Mouse (Mus musculus) hindbrain, postnatal 0 days (tissue): ENCODE measurements at regions not wholly inside any gene's neighbourhood (a gene's known extent, or its start where the extent isn't known, plus 50 kb on each side); places are given as distances from the start of the nearest gene placed in this dataset.
"Not testable (repeated sequence)": the region's sequence is repeated elsewhere in the genome, so short reads cannot be mapped to it uniquely, and the experiment has no call there.

Experiments used
- ATAC-seq: fragments of 200-750 bp; cut with Nextera tagmentation; 2 replicates; pipeline ENCODE4 v1.8.0; 2017; ENCODE audit warnings: mild to moderate bottlenecking, moderate TSS enrichment, moderate library complexity
- DNase-seq: peaks from one replicate; pipeline ENCODE4 v3.0.0-alpha.2; 2015; ENCODE audit warnings: low spot score
- H3K27ac ChIP-seq: fragments of 300-500 bp; sonication (generic); 2 replicates; pipeline ENCODE4 v1.5.1; 2014; ENCODE audit warnings: mild to moderate bottlenecking
- H3K27me3 ChIP-seq: fragments of 300-500 bp; sonication (generic); 2 replicates; pipeline ENCODE4 v1.6.1; 2014; ENCODE audit warnings: low read length, mixed read lengths; ENCODE audit not compliant: insufficient read depth
- H3K36me3 ChIP-seq: fragments of 300-500 bp; sonication (generic); 2 replicates; pipeline ENCODE4 v1.6.1; 2014; ENCODE audit warnings: low read length, mixed read lengths; ENCODE audit not compliant: insufficient read depth
- H3K4me1 ChIP-seq: fragments of 300-500 bp; sonication (generic); 2 replicates; pipeline ENCODE4 v1.6.1; 2014; ENCODE audit warnings: antibody characterized with exemption, low read length, mixed read lengths; ENCODE audit not compliant: insufficient read depth
- H3K4me2 ChIP-seq: fragments of 300-500 bp; sonication (generic); 2 replicates; pipeline ENCODE4 v1.6.1; 2014; ENCODE audit warnings: low read depth, mild to moderate bottlenecking, low read length, moderate library complexity, mixed read lengths
- H3K4me3 ChIP-seq: fragments of 300-500 bp; sonication (generic); 2 replicates; pipeline ENCODE4 v1.5.1; 2014; ENCODE audit warnings: low read length
- H3K9ac ChIP-seq: fragments of 300-500 bp; sonication (generic); replicated peaks from 2 replicates; pipeline ENCODE4 v1.6.1; 2014; ENCODE audit warnings: mild to moderate bottlenecking, low read length, moderate library complexity, mixed read lengths
- H3K9me3 ChIP-seq: fragments of 300-500 bp; sonication (generic); 2 replicates; pipeline ENCODE4 v1.6.1; 2016; ENCODE audit warnings: low read length, mixed read lengths
- WGBS: fragments of 180-500 bp; shearing (Covaris S2); extraction: QIAGEN DNeasy Blood & Tissue Kit; methylation state at CpG from one replicate; pipeline ENCODE4 v1.1.7; 2014; 5-methylcytosine and 5-hydroxymethylcytosine counted together

GRCm38 (mm10) chr6:146019699-146020098, 88.3 kb downstream of the Sspn start:
- not testable (repeated sequence) for H3K4me1 ChIP-seq, H3K4me3 ChIP-seq, H3K27ac ChIP-seq, H3K27me3 ChIP-seq, H3K4me2 ChIP-seq, H3K9ac ChIP-seq, DNase-seq, H3K36me3 ChIP-seq, H3K9me3 ChIP-seq
- 62% methylated on average over 1 of the region's 1 CpGs for WGBS
- ATAC-seq = peak; percentile 56; the same call in 1 of the 2 replicates
